Mouse (Mus musculus): ENCODE measurements around the gene Stn1. TPM values are rescaled to one million over a fixed set of nuclear protein-coding genes. Genes with fewer than 3 reads are reported as not detected.

Stn1 gene
- polyA plus RNA-seq, 1 experiment: 2.4 TPM

- Histone ChIP-seq H3K36me3 (replicated peaks; ENCODE audit: low read length) (no peaks in the 10 kb centered on the region), H3K9me3 (peaks cover 5% of the 10 kb centered on the region), H3K27me3 (replicated peaks) (peaks cover 28% of the 10 kb centered on the region), H3K4me3 (replicated peaks) (no peak overlapping the region), H3K4me1 (0 out of 2 replicates have a peak, but pooled peaks cover 3% of the 10 kb centered on the region)
- TF ChIP-seq FLI1 (IDR thresholded peaks at IDR 0.05; ENCODE audit: low read length) (no peak), GATA1 (IDR thresholded peaks at IDR 0.05; ENCODE audit: borderline replicate concordance, low read length) (no peak)
Observed at GRCm38 (mm10) chr19:47487572-47487971, 49.7 kb downstream of the Stn1 start.

- Histone ChIP-seq H3K9me3 (peaks cover 16% of the 10 kb centered on the region), H3K36me3 (replicated peaks; ENCODE audit: low read length) (no peaks in the 10 kb centered on the region), H3K4me1 (0 out of 2 replicates have a peak, but pooled peaks cover 3% of the 10 kb centered on the region), H3K4me3 (replicated peaks) (no peak overlapping the region), H3K27me3 (replicated peaks) (peaks cover 27% of the 10 kb centered on the region)
- no peak for TF ChIP-seq GATA1 (IDR thresholded peaks at IDR 0.05; ENCODE audit: borderline replicate concordance, low read length)
- no peak for TF ChIP-seq FLI1 (IDR thresholded peaks at IDR 0.05; ENCODE audit: low read length)
Observed at GRCm38 (mm10) chr19:47485997-47486566, 51.2 kb downstream of the Stn1 start.

DNA sequence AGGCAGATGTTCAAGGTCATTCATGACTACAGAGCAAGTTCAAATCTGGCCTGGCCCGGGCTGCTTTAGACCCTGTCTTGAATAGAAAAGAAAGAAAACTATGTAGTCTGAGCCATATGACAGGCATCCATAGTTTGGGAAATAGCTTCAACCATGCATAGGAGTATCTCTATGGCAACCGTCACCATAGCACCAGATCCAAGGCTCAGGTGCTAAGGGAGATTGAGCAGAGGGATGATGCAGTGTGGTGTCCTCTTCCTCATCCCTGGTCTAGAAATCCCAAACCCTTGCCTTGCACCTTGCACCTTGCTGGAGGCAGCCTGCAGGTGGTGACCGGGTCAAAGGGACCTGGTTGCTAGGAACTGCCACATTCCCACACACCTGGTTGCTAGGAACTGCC, 53.2 kb downstream of the Stn1 start:
- Histone ChIP-seq H3K4me3 (replicated peaks) (no peak overlapping the region), H3K9me3 (peaks cover 16% of the 10 kb centered on the region)
- TF ChIP-seq GATA1 (IDR thresholded peaks at IDR 0.05; ENCODE audit: borderline replicate concordance, low read length): no peak
- no peak for TF ChIP-seq FLI1 (IDR thresholded peaks at IDR 0.05; ENCODE audit: low read length)

DNA sequence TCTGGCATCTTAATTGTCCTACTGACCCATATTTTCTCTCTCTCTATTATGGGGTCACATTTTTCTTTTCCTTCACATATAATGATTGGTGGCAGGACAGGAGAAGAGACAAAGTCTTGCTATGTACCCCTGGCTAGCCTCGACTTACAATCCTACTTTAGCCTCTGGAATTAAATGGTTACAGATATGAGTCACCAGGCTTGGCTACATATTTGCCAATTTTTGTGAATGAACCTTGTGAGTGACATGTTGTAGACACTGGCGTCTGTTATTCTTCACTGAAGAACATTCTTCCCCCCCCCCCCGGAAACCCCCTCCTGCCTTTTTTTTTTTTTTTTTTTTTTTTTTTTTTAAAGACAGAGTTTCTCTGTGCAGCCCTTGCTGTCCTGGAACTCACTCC, 54.0 kb downstream of the Stn1 start:
- Histone ChIP-seq H3K4me1 (0 out of 2 replicates have a peak, but pooled peaks cover 3% of the 10 kb centered on the region), H3K27me3 (replicated peaks) (peaks cover 33% of the 10 kb centered on the region), H3K36me3 (replicated peaks; ENCODE audit: low read length) (no peaks in the 10 kb centered on the region), H3K9me3 (peaks cover 15% of the 10 kb centered on the region), H3K4me3 (replicated peaks) (no peak overlapping the region)
- no peak for TF ChIP-seq FLI1 (IDR thresholded peaks at IDR 0.05; ENCODE audit: low read length)
- no peak for TF ChIP-seq GATA1 (IDR thresholded peaks at IDR 0.05; ENCODE audit: borderline replicate concordance, low read length)

More for the DNA sequence above, 53.2 kb downstream of the Stn1 start:
- no peaks in the 10 kb centered on the region for H3K36me3 ChIP-seq (replicated peaks; ENCODE audit: low read length)
- H3K4me1 ChIP-seq: 0 out of 2 replicates have a peak, but pooled peaks cover 3% of the 10 kb centered on the region
- peaks cover 30% of the 10 kb centered on the region for H3K27me3 ChIP-seq (replicated peaks)

- H3K4me1 ChIP-seq: no peaks in the 10 kb centered on the region
- H3K4me3 ChIP-seq (replicated peaks): no peak overlapping the region
- peaks cover 22% of the 10 kb centered on the region for H3K27me3 ChIP-seq (replicated peaks)
- peaks cover 3% of the 10 kb centered on the region; the same call in 1 of the 2 replicates for H3K9me3 ChIP-seq
- no peaks in the 10 kb centered on the region for H3K36me3 ChIP-seq (replicated peaks; ENCODE audit: low read length)
- TF ChIP-seq GATA1 (IDR thresholded peaks at IDR 0.05; ENCODE audit: borderline replicate concordance, low read length) (no peak), FLI1 (IDR thresholded peaks at IDR 0.05; ENCODE audit: low read length) (no peak)
Observed at GRCm38 (mm10) chr19:47473453-47473852, 63.9 kb downstream of the Stn1 start.

DNA sequence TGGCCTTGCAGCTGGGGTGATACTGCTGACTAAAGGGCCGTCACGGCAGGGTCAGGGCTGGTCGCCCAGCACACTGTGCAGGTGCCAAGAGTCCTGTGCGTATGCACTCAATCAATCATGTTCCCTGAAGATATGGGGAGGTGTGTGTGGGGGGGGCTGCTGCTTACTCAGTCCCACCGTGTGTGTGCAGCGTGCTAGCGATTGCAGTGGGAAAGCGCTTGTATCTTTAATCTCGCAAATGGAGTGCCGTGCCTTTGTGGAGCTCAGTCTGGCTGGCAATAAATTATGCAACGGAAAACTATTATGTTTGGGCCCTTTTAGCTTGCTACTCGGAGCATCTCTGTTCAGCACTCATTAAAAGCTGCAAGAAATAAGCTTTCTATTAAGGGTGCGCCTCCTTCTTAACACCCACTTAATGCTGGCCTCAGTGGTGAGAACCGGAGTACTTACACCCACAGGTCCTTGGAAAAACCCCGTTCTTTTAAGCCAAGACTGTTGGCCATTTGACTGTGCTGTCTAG, 64.4 kb downstream of the Stn1 start:
- H3K36me3 ChIP-seq (replicated peaks; ENCODE audit: low read length): no peaks in the 10 kb centered on the region
- TF ChIP-seq FLI1 (IDR thresholded peaks at IDR 0.05; ENCODE audit: low read length): no peak
- peaks cover 3% of the 10 kb centered on the region; the same call in 1 of the 2 replicates for H3K9me3 ChIP-seq

DNA sequence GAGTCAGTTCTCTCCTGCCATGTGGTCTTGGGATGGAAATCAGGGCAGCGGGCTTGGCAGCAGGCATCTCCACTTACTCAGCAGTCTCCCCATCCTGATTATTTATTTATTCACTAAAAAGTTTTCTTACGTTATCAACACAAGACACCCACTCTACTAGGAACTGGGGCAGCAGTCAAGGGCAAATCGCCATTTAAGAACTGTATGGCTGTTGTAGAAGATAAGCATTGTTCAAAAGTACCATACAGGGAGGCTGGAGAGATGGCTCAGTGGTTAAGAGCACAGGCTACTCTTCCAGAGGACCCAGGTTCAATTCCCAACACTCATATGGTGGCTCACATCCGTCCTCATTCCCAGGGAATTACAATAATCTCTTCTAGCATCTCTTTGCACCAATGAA, 65.5 kb downstream of the Stn1 start:
- TF ChIP-seq FLI1 (IDR thresholded peaks at IDR 0.05; ENCODE audit: low read length) (no peak), GATA1 (IDR thresholded peaks at IDR 0.05; ENCODE audit: borderline replicate concordance, low read length) (no peak)

More for the DNA sequence above, 64.4 kb downstream of the Stn1 start:
- Histone ChIP-seq H3K4me1 (no peaks in the 10 kb centered on the region), H3K27me3 (replicated peaks) (peaks cover 22% of the 10 kb centered on the region), H3K4me3 (replicated peaks) (no peak overlapping the region)

DNA sequence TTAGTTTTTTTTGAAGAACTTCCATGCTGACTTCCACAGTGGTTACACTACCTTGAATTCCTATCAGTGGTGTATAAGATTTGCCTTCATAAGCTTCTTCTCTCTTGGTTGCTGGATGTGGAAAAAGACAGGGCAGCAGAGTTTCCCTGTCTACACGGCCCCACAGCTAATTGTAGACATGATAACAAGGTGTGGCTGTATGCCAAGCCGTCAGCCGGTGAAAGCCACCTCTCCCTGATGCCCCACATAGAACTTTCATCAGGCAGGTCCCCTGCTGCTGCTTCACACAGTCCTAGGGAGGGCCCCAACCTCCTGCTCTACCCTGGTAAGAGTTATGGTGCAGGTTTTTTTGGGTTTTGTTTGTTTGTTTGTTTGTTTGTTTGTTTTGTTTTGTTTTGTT, 68.6 kb downstream of the Stn1 start:
- H3K9me3 ChIP-seq: peaks cover 15% of the 10 kb centered on the region
- no peak for TF ChIP-seq GATA1 (IDR thresholded peaks at IDR 0.05; ENCODE audit: borderline replicate concordance, low read length)
- TF ChIP-seq FLI1 (IDR thresholded peaks at IDR 0.05; ENCODE audit: low read length): no peak
- peaks cover 46% of the 10 kb centered on the region for H3K27me3 ChIP-seq (replicated peaks)
- peaks cover 14% of the 10 kb centered on the region for H3K4me1 ChIP-seq
- H3K4me3 ChIP-seq (replicated peaks): no peak overlapping the region
- no peaks in the 10 kb centered on the region for H3K36me3 ChIP-seq (replicated peaks; ENCODE audit: low read length)

More for the DNA sequence above, 65.5 kb downstream of the Stn1 start:
- Histone ChIP-seq H3K4me3 (replicated peaks) (no peak overlapping the region), H3K4me1 (no peaks in the 10 kb centered on the region), H3K27me3 (replicated peaks) (peaks cover 27% of the 10 kb centered on the region), H3K36me3 (replicated peaks; ENCODE audit: low read length) (no peaks in the 10 kb centered on the region), H3K9me3 (peaks cover 3% of the 10 kb centered on the region; the same call in 1 of the 2 replicates)

DNA sequence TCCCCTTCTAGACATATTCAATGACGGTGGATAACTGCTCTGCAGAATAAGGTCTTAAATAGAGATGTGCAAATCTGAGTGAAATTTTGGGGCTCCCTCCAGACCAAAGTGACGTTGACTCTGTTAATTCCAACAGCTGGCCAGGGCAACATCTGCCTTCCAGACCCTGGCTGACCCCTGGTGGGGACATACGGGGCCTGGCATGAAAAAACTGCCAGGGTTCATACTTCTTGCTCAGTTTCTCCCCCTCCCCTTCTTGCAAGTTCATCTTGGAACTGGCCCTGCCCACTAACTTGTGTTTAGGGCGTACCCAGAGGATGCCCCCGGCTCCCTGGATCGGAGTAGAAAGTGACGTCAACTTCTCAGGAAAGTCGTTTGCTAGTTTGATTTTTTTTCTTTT, 70.5 kb downstream of the Stn1 start:
- TF ChIP-seq FLI1 (IDR thresholded peaks at IDR 0.05; ENCODE audit: low read length): no peak
- TF ChIP-seq GATA1 (IDR thresholded peaks at IDR 0.05; ENCODE audit: borderline replicate concordance, low read length): no peak
- Histone ChIP-seq H3K36me3 (replicated peaks; ENCODE audit: low read length) (no peaks in the 10 kb centered on the region), H3K27me3 (replicated peaks) (peaks cover 60% of the 10 kb centered on the region), H3K4me1 (peaks cover 21% of the 10 kb centered on the region), H3K9me3 (peaks cover 21% of the 10 kb centered on the region), H3K4me3 (replicated peaks) (no peak overlapping the region)

GRCm38 (mm10) chr19:47465467-47465866, 71.8 kb downstream of the Stn1 start:
- peaks cover 67% of the 10 kb centered on the region for H3K27me3 ChIP-seq (replicated peaks)
- peaks cover 25% of the 10 kb centered on the region for H3K9me3 ChIP-seq
- no peaks in the 10 kb centered on the region for H3K36me3 ChIP-seq (replicated peaks; ENCODE audit: low read length)
- H3K4me1 ChIP-seq: peaks cover 21% of the 10 kb centered on the region
- no peak overlapping the region for H3K4me3 ChIP-seq (replicated peaks)
- no peak for TF ChIP-seq FLI1 (IDR thresholded peaks at IDR 0.05; ENCODE audit: low read length)
